In the genomic region with DNA sequence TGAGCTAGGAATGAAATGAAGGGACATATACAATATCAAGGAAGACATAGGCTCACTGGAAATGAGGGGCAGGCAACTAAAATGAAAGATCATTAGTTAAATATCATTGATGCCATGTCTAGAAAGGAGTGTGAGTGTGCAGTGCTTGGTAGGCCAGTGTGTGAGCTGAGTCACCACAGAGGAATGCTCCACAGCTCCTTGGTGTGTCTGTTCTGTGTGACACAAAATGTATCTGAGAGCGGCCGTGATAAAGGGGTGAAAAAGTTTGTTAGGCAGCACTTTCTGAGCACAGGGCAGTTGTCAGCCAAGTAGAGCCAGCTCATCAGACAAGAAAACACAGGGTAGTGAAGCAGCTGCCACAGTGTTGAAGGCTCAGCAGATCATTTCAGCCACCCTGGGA, we compare ENCODE assay signal across 10 mouse cellular contexts.
"Had no signal": no experiment of that assay in that cellular context is flagged by ENCODE, and none has a peak within 500 bp of the region (broad histone marks: within the 10 kb centered on the region; RNA-seq: fewer than 3 reads in every experiment).

No protein-coding gene starts in this region.

- H3K9ac ChIP-seq: kidney, embryonic 15.5 days; limb, embryonic 13.5 days; liver, embryonic 14.5 days; midbrain, embryonic 13.5 days had no signal

- H3K9me3 ChIP-seq: kidney, embryonic 15.5 days; limb, embryonic 13.5 days; midbrain, embryonic 13.5 days had no signal

- H3K4me1 ChIP-seq: kidney, embryonic 15.5 days had no signal

- H3K4me3 ChIP-seq: kidney, embryonic 15.5 days; limb, embryonic 13.5 days; midbrain, embryonic 13.5 days had no signal

- H3K4me2 ChIP-seq: kidney, embryonic 15.5 days; limb, embryonic 13.5 days; midbrain, embryonic 13.5 days had no signal

- H3K36me3 ChIP-seq: kidney, embryonic 15.5 days; limb, embryonic 13.5 days; midbrain, embryonic 13.5 days had no signal

- H3K27me3 ChIP-seq: kidney, embryonic 15.5 days; midbrain, embryonic 13.5 days had no signal

- DNase-seq: kidney, postnatal 14 days; left cerebral cortex, postnatal 4 days; lung, adult 18-20 months; right cerebral cortex, adult 18-20 months; right cerebral cortex, postnatal 25 days; thymus, postnatal 14 days had no signal

- H3K27ac ChIP-seq: kidney, embryonic 15.5 days; limb, embryonic 13.5 days; liver, embryonic 14.5 days; midbrain, embryonic 13.5 days had no signal

- ATAC-seq: midbrain, embryonic 13.5 days had no signal
